ENCODE assay signal across 11 mouse cellular contexts in genomic region chr12:80787604-80788003, GRCm38 (mm10). TPM values are rescaled to one million over a fixed set of nuclear protein-coding genes. Genes with fewer than 3 reads are reported as not detected.
DNase-seq lines count a peak whose midpoint lies in the region; ATAC-seq and TF ChIP-seq lines count a peak whose summit lies in the region.
"Had no signal": no experiment of that assay in that cellular context is flagged by ENCODE, and none has a peak within 500 bp of the region (broad histone marks: within the 10 kb centered on the region; RNA-seq: fewer than 3 reads in every experiment).

No protein-coding gene starts in this region.

- no peaks in the 10 kb centered on the region for H3K27me3 ChIP-seq in kidney, adult 2 months (replicated peaks; ENCODE audit: control insufficient read depth, insufficient read depth, low read length)
- H3K27me3 ChIP-seq in kidney, embryonic 14.5 days (ENCODE audit: control insufficient read depth, insufficient read depth, low read length): no peaks in the 10 kb centered on the region
- H3K27me3 ChIP-seq: lung, embryonic 15.5 days had no signal

- ATAC-seq in kidney, embryonic 14.5 days (ENCODE audit: low FRiP score, low TSS enrichment): no peak

- no peak for TF ChIP-seq POLR2A in kidney, adult 2 months (IDR thresholded peaks at IDR 0.05; ENCODE audit: low read depth, low read length)

- H3K9ac ChIP-seq in kidney, embryonic 14.5 days (ENCODE audit: low read depth, low read length): no peak overlapping the region
- H3K9ac ChIP-seq: lung, embryonic 15.5 days had no signal

- no peak overlapping the region for H3K27ac ChIP-seq in kidney, adult 2 months (ENCODE audit: insufficient read depth, low read depth, low read length)
- H3K27ac ChIP-seq in kidney, embryonic 14.5 days (ENCODE audit: low read depth, low read length): no peak overlapping the region
- H3K27ac ChIP-seq: lung, embryonic 15.5 days had no signal

- TF ChIP-seq CTCF in kidney, adult 2 months (conservative IDR thresholded peaks at IDR 0.05; ENCODE audit: insufficient read depth, insufficient read length, low read depth, low read length): no peak

- H3K4me3 ChIP-seq in kidney, adult 2 months (ENCODE audit: insufficient read depth, low read depth, low read length): no peak overlapping the region
- no peak overlapping the region for H3K4me3 ChIP-seq in kidney, embryonic 14.5 days (ENCODE audit: low read length)
- H3K4me3 ChIP-seq: lung, embryonic 15.5 days had no signal

- H3K9me3 ChIP-seq in kidney, embryonic 14.5 days (ENCODE audit: control insufficient read depth, low read length): no peaks in the 10 kb centered on the region
- H3K9me3 ChIP-seq: lung, embryonic 15.5 days had no signal

- no peaks in the 10 kb centered on the region for H3K36me3 ChIP-seq in kidney, adult 2 months (ENCODE audit: control insufficient read depth, insufficient read depth, low read length)
- no peaks in the 10 kb centered on the region for H3K36me3 ChIP-seq in kidney, embryonic 14.5 days (ENCODE audit: control insufficient read depth, insufficient read depth, low read length)
- H3K36me3 ChIP-seq: lung, embryonic 15.5 days had no signal

- H3K4me2 ChIP-seq in kidney, embryonic 14.5 days (replicated peaks; ENCODE audit: low read depth, low read length): no peak overlapping the region
- H3K4me2 ChIP-seq: lung, embryonic 15.5 days had no signal

- DNase-seq in cerebellum, adult 11-12 months: peak; percentile 79
- no peak for DNase-seq in cerebellum, postnatal 4 days (ENCODE audit: low spot score in 2 of 2)
- peak; percentile 90 for DNase-seq in kidney, adult 2 months
- DNase-seq in kidney, postnatal 4 days: peak; percentile 39 to 60
- peak; percentile 55 for DNase-seq in yolk sac, embryonic 10.5 days (ENCODE audit: low spot score)
- DNase-seq in testis, postnatal 14 days (ENCODE audit: low spot score): no peak
- DNase-seq in frontal cortex, postnatal 36 days (ENCODE audit: low spot score in 2 of 2): no peak
- DNase-seq: retina, postnatal 1 day had no signal

- peaks cover 7% of the 10 kb centered on the region; the same call in 1 of the 2 replicates for H3K4me1 ChIP-seq in kidney, adult 2 months (ENCODE audit: control insufficient read depth, insufficient read depth, low read length)
- peaks cover 8% of the 10 kb centered on the region; the same call in 1 of the 2 replicates for H3K4me1 ChIP-seq in kidney, embryonic 14.5 days (ENCODE audit: control insufficient read depth, insufficient read depth, low read length)

- WGBS in kidney, adult 2 months: 34% methylated on average over 11 of the region's 11 CpGs
- 38% methylated on average over 11 of the region's 11 CpGs for WGBS in kidney, embryonic 14.5 days

RNA-seq across cellular contexts. Expression of gene Susd6, which starts 2.7 kb away (rescaled TPM):
- 65.5 and 80.0 TPM in 2 replicates for polyA plus RNA-seq in kidney, adult 2 months (2012; rRNA removed)
- 7.5 and 15.6 TPM in 2 replicates for polyA plus RNA-seq in kidney, embryonic 14.5 days (2014; fragmentation: Nextera tagmentation; extraction: Ambion mirVana)

RNA-seq across cellular contexts. Expression of gene Ccdc177, which starts 27.1 kb away (rescaled TPM):
- polyA plus RNA-seq in kidney, adult 2 months (2012; rRNA removed): not detected in 2 replicates
- 0.19 and 0.24 TPM in 2 replicates for polyA plus RNA-seq in kidney, embryonic 14.5 days (2014; fragmentation: Nextera tagmentation; extraction: Ambion mirVana)
- polyA plus RNA-seq: heart, postnatal 0 days had no signal

Comparison
In these comparisons a context has a peak if more than half of its experiments do, and no peak if none do; other contexts are left out.
1. DNase-seq: peak in cerebellum, adult 11-12 months (single experiment), kidney, adult 2 months (single experiment), kidney, postnatal 4 days (2 of 2) and yolk sac, embryonic 10.5 days (single experiment); none in cerebellum, postnatal 4 days (0 of 2), testis, postnatal 14 days (single experiment) and frontal cortex, postnatal 36 days (0 of 2).